Mouse (Mus musculus) E14TG2a.4 (cell line): ENCODE measurements at regions not wholly inside any gene's neighbourhood (a gene's known extent, or its start where the extent isn't known, plus 50 kb on each side); places are given as distances from the start of the nearest gene placed in this dataset.
"Not testable (repeated sequence)": the region's sequence is repeated elsewhere in the genome, so short reads cannot be mapped to it uniquely, and the experiment has no call there.

ENCODE experiments used
- H3K27me3 ChIP-seq: 2 replicates; pipeline ENCODE4 v1.6.1; 2014; ENCODE audit warnings: low read length, control low read depth; ENCODE audit not compliant: insufficient read depth
- H3K36me3 ChIP-seq: 2 replicates; pipeline ENCODE4 v1.6.1; 2014; ENCODE audit warnings: low read length, control low read depth; ENCODE audit not compliant: insufficient read depth
- H3K4me1 ChIP-seq: replicated peaks from 2 replicates; pipeline ENCODE4 v1.6.1; 2014; ENCODE audit warnings: low read depth, low read length, control low read depth
- H3K4me3 ChIP-seq: replicated peaks from 2 replicates; pipeline ENCODE4 v1.5.1; 2014; ENCODE audit warnings: mild to moderate bottlenecking, low read length
- H3K9me3 ChIP-seq: 2 replicates; pipeline ENCODE4 v1.6.1; 2014; ENCODE audit warnings: low read length, control low read depth
- CTCF ChIP-seq: conservative IDR thresholded peaks from 2 replicates; pipeline ENCODE4 v1.5.1; 2014; ENCODE audit warnings: low read length
- NANOG ChIP-seq: IDR thresholded peaks from 2 replicates; pipeline ENCODE4 v1.6.1; 2014; ENCODE audit warnings: borderline replicate concordance, low read length, mixed read lengths
- POU5F1 ChIP-seq: IDR thresholded peaks from 2 replicates; pipeline ENCODE4 v1.6.1; 2014; ENCODE audit warnings: low read length, borderline replicate concordance

DNA sequence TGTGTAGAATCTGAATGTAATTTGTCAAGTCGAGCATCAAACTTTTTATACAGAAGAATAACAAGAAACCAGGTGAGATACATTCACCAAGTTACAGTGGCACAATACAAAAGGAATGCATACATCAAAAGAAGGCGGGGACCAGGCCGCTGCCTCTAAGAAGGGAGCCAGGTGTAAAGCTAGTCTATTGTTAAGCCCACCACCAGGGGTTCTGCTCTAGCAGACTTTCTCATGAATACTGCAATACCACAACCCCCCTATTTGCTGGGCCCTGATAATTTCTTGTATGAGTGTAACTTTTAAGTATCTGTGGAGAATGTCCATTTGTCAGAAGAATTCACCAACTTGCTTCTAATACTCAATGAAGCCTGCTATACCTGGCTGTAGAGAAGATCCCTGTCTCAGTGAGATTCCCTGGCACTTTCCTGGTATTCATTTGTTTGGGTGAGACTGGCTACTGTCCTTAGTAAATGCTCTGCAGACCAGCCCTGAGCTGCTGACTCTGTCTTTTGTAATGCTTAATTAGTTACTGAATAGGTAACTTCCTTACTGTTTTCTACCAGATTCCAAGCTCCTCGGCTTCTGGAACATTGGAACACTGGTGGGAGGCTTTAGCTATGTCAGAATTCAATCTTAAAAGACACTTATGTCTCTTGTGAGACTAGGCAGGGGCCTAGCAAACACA is 335.7 kb downstream of the Tbl1xr1 start:
- H3K9me3 ChIP-seq = peaks cover 41% of the 10 kb centered on the region
- H3K27me3 ChIP-seq, H3K4me1 ChIP-seq, H3K36me3 ChIP-seq, H3K4me3 ChIP-seq: not testable (repeated sequence)

DNA sequence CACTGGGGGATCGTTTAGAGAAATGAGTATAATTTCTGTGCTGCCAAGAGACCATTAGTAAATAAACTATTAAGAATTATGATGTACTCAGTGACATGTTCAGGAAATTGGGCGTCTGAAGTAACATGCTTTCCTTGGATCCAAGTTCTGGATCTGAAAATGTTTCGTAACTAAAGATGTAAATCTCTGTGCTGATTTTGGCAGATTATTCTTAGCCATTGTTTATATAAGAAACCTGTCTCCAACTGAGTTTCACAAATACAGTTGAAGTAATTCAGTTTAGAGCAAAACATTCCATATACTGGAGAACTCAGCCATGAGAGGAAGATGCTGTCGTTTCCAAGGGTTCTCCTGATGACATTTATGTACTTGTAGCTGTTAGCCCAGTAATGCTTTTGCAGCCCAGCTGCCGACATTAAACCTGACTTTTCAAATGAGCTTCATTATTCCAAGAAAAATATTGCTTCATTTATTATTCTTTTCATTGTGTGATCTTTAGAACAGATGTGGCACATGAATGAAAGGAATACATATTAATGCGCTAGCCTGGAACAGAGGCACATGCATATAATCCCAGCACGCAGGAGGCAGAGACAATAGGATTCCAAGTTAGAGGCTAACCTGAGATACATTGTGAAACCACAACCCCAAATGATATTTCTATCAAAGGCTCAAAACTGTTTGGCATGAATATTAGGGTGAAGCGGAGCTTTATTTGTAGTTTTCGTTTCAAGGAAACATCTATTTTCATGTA is 361.8 kb downstream of the Tbl1xr1 start:
- Histone ChIP-seq H3K4me3 (no peak overlapping the region), H3K4me1 (no peaks in the 10 kb centered on the region), H3K36me3 (no peaks in the 10 kb centered on the region), H3K27me3 (no peaks in the 10 kb centered on the region), H3K9me3 (peaks cover 6% of the 10 kb centered on the region; the same call in 1 of the 2 replicates)
- TF ChIP-seq POU5F1 (no peak), CTCF (no peak), NANOG (no peak)

DNA sequence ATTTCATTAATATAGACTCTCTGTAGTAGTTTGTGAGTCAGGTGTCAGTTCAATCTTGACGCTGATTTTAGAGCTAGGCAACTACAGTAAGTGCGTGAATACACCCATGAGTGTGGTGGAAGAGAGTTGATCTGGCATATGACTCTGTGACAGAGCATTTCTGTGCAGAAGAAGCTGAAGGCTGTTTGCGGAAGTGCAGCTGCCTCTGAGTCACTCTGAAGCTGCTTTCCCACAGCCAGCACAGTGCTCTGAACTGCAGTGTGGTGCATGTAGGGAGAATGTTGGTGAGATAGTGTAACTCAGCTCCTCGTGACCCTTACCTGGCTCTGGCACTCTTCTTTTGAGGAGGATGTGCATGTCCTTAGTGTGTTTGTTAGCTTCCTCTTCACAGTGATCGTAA is 394.1 kb downstream of the Tbl1xr1 start:
- no peak for TF ChIP-seq POU5F1
- Histone ChIP-seq H3K36me3 (no peaks in the 10 kb centered on the region), H3K4me3 (no peak overlapping the region), H3K9me3 (peaks cover 10% of the 10 kb centered on the region), H3K27me3 (no peaks in the 10 kb centered on the region), H3K4me1 (no peaks in the 10 kb centered on the region)

DNA sequence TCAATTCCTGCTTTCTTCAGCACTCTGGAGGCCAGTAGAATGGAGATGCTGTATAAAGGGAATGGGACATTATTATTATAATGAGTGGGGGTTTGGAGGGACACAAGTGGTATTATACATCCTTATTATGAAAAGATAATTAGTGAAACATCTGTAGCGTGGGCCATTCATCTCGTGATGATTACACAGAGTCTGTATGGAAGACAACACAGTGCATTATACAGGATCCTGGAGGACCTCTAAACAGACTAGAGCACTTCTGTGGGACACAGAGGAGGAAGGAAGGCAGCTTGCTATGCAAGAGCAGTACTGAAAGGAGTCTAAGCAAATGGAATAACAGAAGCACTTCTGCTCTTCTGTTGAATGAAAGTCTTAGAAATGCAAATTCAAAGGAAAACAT is 416.1 kb downstream of the Tbl1xr1 start:
- H3K36me3 ChIP-seq = no peaks in the 10 kb centered on the region
- H3K4me3 ChIP-seq = no peak overlapping the region
- no peaks in the 10 kb centered on the region for H3K4me1 ChIP-seq
- H3K27me3 ChIP-seq = no peaks in the 10 kb centered on the region
- H3K9me3 ChIP-seq = peaks cover 62% of the 10 kb centered on the region
- TF ChIP-seq NANOG (no peak), POU5F1 (no peak), CTCF (no peak)
